Mouse (Mus musculus): ENCODE data around the gene Gpr85.

The Gpr85 gene

GRCm38 (mm10) chr6:13816661-13817060 is 23.1 kb downstream of the Gpr85 start:
- no peak for DNase-seq (ENCODE audit: low spot score in 2 of 2)

- DNase-seq (ENCODE audit: low spot score in 2 of 2) = no peak
Measured at GRCm38 (mm10) chr6:13812157-13812556, 27.6 kb downstream of the Gpr85 start.

GRCm38 (mm10) chr6:13800071-13800470 is 39.7 kb downstream of the Gpr85 start:
- no peak for DNase-seq (ENCODE audit: low spot score in 2 of 2)

- no peak for DNase-seq (ENCODE audit: low spot score in 2 of 2)
Measured at GRCm38 (mm10) chr6:13797389-13797788, 42.4 kb downstream of the Gpr85 start.

All from right cerebral cortex, postnatal 10 days (tissue).